Comparison of ENCODE assay signal across 26 mouse cellular contexts in genomic region chr16:74200705-74201104, GRCm38 (mm10).
DNase-seq lines count a peak whose midpoint lies in the region; ATAC-seq and TF ChIP-seq lines count a peak whose summit lies in the region.
"Had no signal": no experiment of that assay in that cellular context is flagged by ENCODE, and none has a peak within 500 bp of the region (broad histone marks: within the 10 kb centered on the region; RNA-seq: fewer than 3 reads in every experiment).

No protein-coding gene starts in this region.

- peaks cover 7% of the 10 kb centered on the region; the same call in 1 of the 2 replicates for H3K4me1 ChIP-seq in forebrain, embryonic 13.5 days
- peaks cover 2% of the 10 kb centered on the region for H3K4me1 ChIP-seq in forebrain, embryonic 16.5 days (replicated peaks; ENCODE audit: control insufficient read depth, insufficient read depth, low read length)
- H3K4me1 ChIP-seq: embryonic facial prominence, embryonic 12.5 days; embryonic facial prominence, embryonic 15.5 days; heart, embryonic 12.5 days; heart, embryonic 15.5 days; hindbrain, embryonic 10.5 days; hindbrain, embryonic 13.5 days; intestine, embryonic 15.5 days had no signal

- peak; percentile 84 for ATAC-seq in forebrain, embryonic 13.5 days
- peak; percentile 79 for ATAC-seq in forebrain, embryonic 16.5 days
- no peak for ATAC-seq in megakaryocyte, adult 5-6 weeks (ENCODE audit: poor library complexity, severe bottlenecking)
- ATAC-seq: CD4-positive, CD25-positive, alpha-beta regulatory T cell, adult 4 months; hindbrain, embryonic 16.5 days; intestine, embryonic 15.5 days had no signal

- H3K27me3 ChIP-seq in forebrain, embryonic 13.5 days, result no peaks in the 10 kb centered on the region
- H3K27me3 ChIP-seq in forebrain, embryonic 16.5 days (replicated peaks; ENCODE audit: control insufficient read depth, insufficient read depth, low read length), result no peaks in the 10 kb centered on the region
- H3K27me3 ChIP-seq: embryonic facial prominence, embryonic 12.5 days; embryonic facial prominence, embryonic 15.5 days; heart, embryonic 12.5 days; heart, embryonic 15.5 days; hindbrain, embryonic 13.5 days; intestine, embryonic 15.5 days had no signal

- no peaks in the 10 kb centered on the region for H3K9me3 ChIP-seq in forebrain, embryonic 13.5 days (replicated peaks)
- no peaks in the 10 kb centered on the region for H3K9me3 ChIP-seq in forebrain, embryonic 16.5 days (ENCODE audit: control insufficient read depth, low read length)
- H3K9me3 ChIP-seq: embryonic facial prominence, embryonic 12.5 days; embryonic facial prominence, embryonic 15.5 days; heart, embryonic 12.5 days; heart, embryonic 15.5 days; hindbrain, embryonic 10.5 days; hindbrain, embryonic 13.5 days; intestine, embryonic 15.5 days had no signal

- no peak for TF ChIP-seq CTCF in brain, embryonic 14.5 days (IDR thresholded peaks at IDR 0.05; ENCODE audit: borderline replicate concordance, extremely low read depth, insufficient read depth, insufficient read length)

- DNase-seq in brain, embryonic 14.5 days (ENCODE audit: low read depth), result peak; percentile 88
- DNase-seq in gastrocnemius, postnatal 14 days, result no peak
- no peak for DNase-seq in left cerebral cortex, adult 11 months (ENCODE audit: low spot score)
- DNase-seq: adrenal gland, adult 2 months; adrenal gland, postnatal 14 days; cerebellum, adult 11 months; cerebellum, adult 2 months; cerebellum, adult 9-11 months; cerebellum, postnatal 25 days; gastrocnemius, postnatal 10 days; heart, adult 11 months; heart, postnatal 10 days; heart, postnatal 36 days; kidney, adult 11 months had no signal

- TF ChIP-seq POLR2A in brain, embryonic 14.5 days (IDR thresholded peaks at IDR 0.05; ENCODE audit: borderline replicate concordance, extremely low read depth, insufficient read depth, insufficient read length, poor library complexity, severe bottlenecking), result no peak

- WGBS in forebrain, embryonic 13.5 days, result 29% methylated on average over 5 of the region's 5 CpGs
- WGBS in forebrain, embryonic 16.5 days, result 17% methylated on average over 5 of the region's 5 CpGs

- H3K9ac ChIP-seq in forebrain, embryonic 13.5 days, result no peak overlapping the region
- no peak overlapping the region for H3K9ac ChIP-seq in forebrain, embryonic 16.5 days (replicated peaks; ENCODE audit: low read depth, low read length)
- H3K9ac ChIP-seq: embryonic facial prominence, embryonic 12.5 days; embryonic facial prominence, embryonic 15.5 days; heart, embryonic 12.5 days; heart, embryonic 15.5 days; hindbrain, embryonic 13.5 days; intestine, embryonic 15.5 days had no signal

- no peaks in the 10 kb centered on the region for H3K36me3 ChIP-seq in forebrain, embryonic 13.5 days (ENCODE audit: poor library complexity, severe bottlenecking)
- H3K36me3 ChIP-seq in forebrain, embryonic 16.5 days (ENCODE audit: control insufficient read depth, insufficient read depth), result no peaks in the 10 kb centered on the region
- H3K36me3 ChIP-seq: embryonic facial prominence, embryonic 12.5 days; embryonic facial prominence, embryonic 15.5 days; heart, embryonic 12.5 days; heart, embryonic 15.5 days; hindbrain, embryonic 10.5 days; hindbrain, embryonic 13.5 days; intestine, embryonic 15.5 days had no signal

- H3K4me3 ChIP-seq in forebrain, embryonic 13.5 days, result no peak overlapping the region
- H3K4me3 ChIP-seq in forebrain, embryonic 16.5 days (replicated peaks; ENCODE audit: low read length), result no peak overlapping the region
- H3K4me3 ChIP-seq: embryonic facial prominence, embryonic 12.5 days; embryonic facial prominence, embryonic 15.5 days; heart, embryonic 12.5 days; heart, embryonic 15.5 days; hindbrain, embryonic 10.5 days; hindbrain, embryonic 13.5 days; intestine, embryonic 15.5 days had no signal

- H3K27ac ChIP-seq in forebrain, embryonic 13.5 days, result no peak overlapping the region
- no peak overlapping the region for H3K27ac ChIP-seq in forebrain, embryonic 16.5 days (ENCODE audit: low read length)
- H3K27ac ChIP-seq: embryonic facial prominence, embryonic 12.5 days; embryonic facial prominence, embryonic 15.5 days; heart, embryonic 15.5 days; hindbrain, embryonic 10.5 days; hindbrain, embryonic 13.5 days; intestine, embryonic 15.5 days had no signal

- intact Hi-C loops in gastrocnemius, postnatal 14 days (cut with DNase I; ENCODE audit: low total_unique reads), result no loop called here

- H3K4me2 ChIP-seq in forebrain, embryonic 13.5 days, result no peak overlapping the region
- H3K4me2 ChIP-seq in forebrain, embryonic 16.5 days (ENCODE audit: low read length), result no peak overlapping the region
- H3K4me2 ChIP-seq: embryonic facial prominence, embryonic 12.5 days; embryonic facial prominence, embryonic 15.5 days; heart, embryonic 12.5 days; heart, embryonic 15.5 days; hindbrain, embryonic 13.5 days; intestine, embryonic 15.5 days had no signal
